Comparison of ENCODE assay signal across 8 mouse cellular contexts in the genomic region with DNA sequence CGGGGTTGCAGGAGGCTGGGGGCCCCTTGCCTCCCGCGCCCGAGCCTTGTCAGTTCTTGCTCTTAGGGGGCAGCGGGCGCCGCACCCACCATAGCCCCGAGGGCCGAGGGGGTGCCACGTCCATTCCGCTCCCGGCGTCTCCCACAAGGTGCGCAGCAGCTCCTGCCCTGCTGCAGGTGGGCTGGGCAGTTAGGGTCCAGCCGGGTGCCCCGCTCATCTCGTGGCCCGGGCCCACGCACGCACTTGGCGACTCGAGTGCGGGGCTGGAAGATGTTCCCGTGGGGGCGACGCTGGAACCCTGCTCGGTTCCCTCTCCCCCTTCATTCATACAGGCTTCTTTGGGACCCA. TPM values are rescaled to one million over a fixed set of nuclear protein-coding genes. Genes with fewer than 3 reads are reported as not detected.
A peak's percentile ranks its signal among the peaks of the same experiment; 100 is the strongest.
DNase-seq lines count a peak whose midpoint lies in the region; ATAC-seq and TF ChIP-seq lines count a peak whose summit lies in the region.

No protein-coding gene starts in this region.

- peak overlapping the region; percentile 90 for H3K9ac ChIP-seq in lung, embryonic 14.5 days
- H3K9ac ChIP-seq in limb, embryonic 11.5 days (ENCODE audit: low read length) = peak overlapping the region; percentile 87
- peak overlapping the region; percentile 92 for H3K9ac ChIP-seq in neural tube, embryonic 14.5 days (replicated peaks; ENCODE audit: low read depth, low read length)

- peak overlapping the region; percentile 77 for H3K27ac ChIP-seq in lung, embryonic 14.5 days (ENCODE audit: low read depth)
- peak overlapping the region; percentile 12; the same call in 1 of the 2 replicates for H3K27ac ChIP-seq in limb, embryonic 11.5 days (replicated peaks; ENCODE audit: low read depth, low read length)
- peak overlapping the region; percentile 58 for H3K27ac ChIP-seq in neural tube, embryonic 14.5 days (ENCODE audit: low read depth, low read length)

- no peaks in the 10 kb centered on the region for H3K9me3 ChIP-seq in lung, embryonic 14.5 days (ENCODE audit: low read depth, low read length)
- H3K9me3 ChIP-seq in limb, embryonic 11.5 days (ENCODE audit: control insufficient read depth, low read length) = no peaks in the 10 kb centered on the region
- no peaks in the 10 kb centered on the region for H3K9me3 ChIP-seq in neural tube, embryonic 14.5 days (ENCODE audit: control insufficient read depth, low read length)

- peak overlapping the region; percentile 96 for H3K4me2 ChIP-seq in lung, embryonic 14.5 days
- H3K4me2 ChIP-seq in limb, embryonic 11.5 days (ENCODE audit: low read depth, severe bottlenecking) = peak overlapping the region; percentile 90
- peak overlapping the region; percentile 84 for H3K4me2 ChIP-seq in neural tube, embryonic 14.5 days (ENCODE audit: low read depth, low read length)

- no peak for TF ChIP-seq CTCF in lung, embryonic 14.5 days (IDR thresholded peaks at IDR 0.05; ENCODE audit: low read depth)

- DNase-seq in lung, embryonic 14.5 days = no peak
- DNase-seq in lung, postnatal 25 days (ENCODE audit: low spot score) = no peak
- DNase-seq in limb, embryonic 11.5 days (ENCODE audit: low spot score) = no peak
- DNase-seq in cerebellum, postnatal 14 days = no peak
- DNase-seq in right cerebral cortex, postnatal 4 days = no peak
- DNase-seq in urinary bladder, adult 18-20 months (ENCODE audit: low spot score in 2 of 2) = no peak

- H3K36me3 ChIP-seq in lung, embryonic 14.5 days (ENCODE audit: insufficient read depth) = no peaks in the 10 kb centered on the region
- H3K36me3 ChIP-seq in limb, embryonic 11.5 days (ENCODE audit: control insufficient read depth, insufficient read depth, low read length) = no peaks in the 10 kb centered on the region
- no peaks in the 10 kb centered on the region for H3K36me3 ChIP-seq in neural tube, embryonic 14.5 days (ENCODE audit: control insufficient read depth, insufficient read depth, low read length)

- H3K4me3 ChIP-seq in lung, embryonic 14.5 days (ENCODE audit: low read depth, low read length) = peak overlapping the region; percentile 97
- peak overlapping the region; percentile 98 for H3K4me3 ChIP-seq in limb, embryonic 11.5 days (ENCODE audit: low read depth, low read length)
- peak overlapping the region; percentile 69 for H3K4me3 ChIP-seq in neural tube, embryonic 14.5 days (ENCODE audit: low read depth, low read length)

- 0% methylated on average over 27 of the region's 27 CpGs for WGBS in lung, embryonic 14.5 days
- WGBS in limb, embryonic 11.5 days = under 1% methylated on average over 27 of the region's 27 CpGs
- WGBS in neural tube, embryonic 14.5 days = 0% methylated on average over 21 of the region's 27 CpGs

- ATAC-seq in lung, embryonic 14.5 days (ENCODE audit: insufficient read depth) = no peak; the same call in 1 of the 2 replicates
- ATAC-seq in erythroblast, adult 5-6 weeks (replicated peaks; ENCODE audit: low FRiP score, poor library complexity, severe bottlenecking) = peak; percentile 29; the same call in 1 of the 2 replicates
- ATAC-seq in limb, embryonic 11.5 days (ENCODE audit: insufficient number of reproducible peaks, low FRiP score, low TSS enrichment, low read depth) = no peak; the same call in 1 of the 2 replicates
- ATAC-seq in neural tube, embryonic 14.5 days (ENCODE audit: low read depth) = peak; percentile 66; the same call in 1 of the 2 replicates

- no peaks in the 10 kb centered on the region for H3K27me3 ChIP-seq in lung, embryonic 14.5 days (ENCODE audit: insufficient read depth, low read length)
- no peaks in the 10 kb centered on the region for H3K27me3 ChIP-seq in limb, embryonic 11.5 days (ENCODE audit: control insufficient read depth, insufficient read depth, low read length)
- no peaks in the 10 kb centered on the region for H3K27me3 ChIP-seq in neural tube, embryonic 14.5 days (ENCODE audit: control insufficient read depth, insufficient read depth, low read length)

- H3K4me1 ChIP-seq in lung, embryonic 14.5 days (ENCODE audit: insufficient read depth) = no peaks in the 10 kb centered on the region
- peaks cover 6% of the 10 kb centered on the region for H3K4me1 ChIP-seq in limb, embryonic 11.5 days (ENCODE audit: control insufficient read depth, insufficient read depth, low read length)
- H3K4me1 ChIP-seq in neural tube, embryonic 14.5 days (ENCODE audit: control insufficient read depth, insufficient read depth, low read length) = peaks cover 14% of the 10 kb centered on the region

RNA-seq across cellular contexts. Expression of a gene that starts 0.4 kb away (rescaled TPM):
- polyA plus RNA-seq in lung, embryonic 14.5 days (2014; fragmentation: Nextera tagmentation; extraction: Ambion mirVana) = 61.1 and 65.0 TPM in 2 replicates
- total RNA-seq in erythroblast, adult 5-6 weeks (2015; ENCODE audit: low replicate concordance) = 4.6 and 5.8 TPM in 2 replicates
- 3.9 and 7.7 TPM in 2 replicates for total RNA-seq in erythroblast, adult 5-6 weeks (2017; ENCODE audit: low replicate concordance)
- polyA plus RNA-seq in limb, embryonic 11.5 days (2014; fragmentation: Nextera tagmentation; extraction: Ambion mirVana) = 71.2 and 75.4 TPM in 2 replicates
- 48.7 and 59.9 TPM in 2 replicates for polyA plus RNA-seq in neural tube, embryonic 14.5 days (2014; fragmentation: Nextera tagmentation; extraction: Ambion mirVana)

RNA-seq across cellular contexts. Expression of a gene that starts 36.7 kb away (rescaled TPM):
- polyA plus RNA-seq in lung, embryonic 14.5 days (2014; fragmentation: Nextera tagmentation; extraction: Ambion mirVana) = 0.28 and 0.47 TPM in 2 replicates
- total RNA-seq in erythroblast, adult 5-6 weeks (2015; ENCODE audit: low replicate concordance) = 0.63 TPM in 1 of 2 replicates, not detected in the other
- total RNA-seq in erythroblast, adult 5-6 weeks (2017; ENCODE audit: low replicate concordance) = 0.42 and 0.51 TPM in 2 replicates
- polyA plus RNA-seq in limb, embryonic 11.5 days (2014; fragmentation: Nextera tagmentation; extraction: Ambion mirVana) = 0.09 and 0.21 TPM in 2 replicates
- polyA plus RNA-seq in neural tube, embryonic 14.5 days (2014; fragmentation: Nextera tagmentation; extraction: Ambion mirVana) = 0.54 TPM in 1 of 2 replicates, not detected in the other

Comparison
In these comparisons a context has a peak if more than half of its experiments do, and no peak if none do; other contexts are left out.
1. ATAC-seq: peak in erythroblast, adult 5-6 weeks (single experiment) and neural tube, embryonic 14.5 days (single experiment); none in lung, embryonic 14.5 days (single experiment) and limb, embryonic 11.5 days (single experiment).
2. H3K27ac ChIP-seq: peak in every context shown above with its lines; median percentile 77 in lung, embryonic 14.5 days; 58 in neural tube, embryonic 14.5 days; 12 in limb, embryonic 11.5 days.
3. Peak in every context shown above with its lines, with median percentiles within 50 percentile points of each other: H3K4me2 ChIP-seq, H3K4me3 ChIP-seq and H3K9ac ChIP-seq.